ENCODE assay signal across 36 mouse cellular contexts in the genomic region with DNA sequence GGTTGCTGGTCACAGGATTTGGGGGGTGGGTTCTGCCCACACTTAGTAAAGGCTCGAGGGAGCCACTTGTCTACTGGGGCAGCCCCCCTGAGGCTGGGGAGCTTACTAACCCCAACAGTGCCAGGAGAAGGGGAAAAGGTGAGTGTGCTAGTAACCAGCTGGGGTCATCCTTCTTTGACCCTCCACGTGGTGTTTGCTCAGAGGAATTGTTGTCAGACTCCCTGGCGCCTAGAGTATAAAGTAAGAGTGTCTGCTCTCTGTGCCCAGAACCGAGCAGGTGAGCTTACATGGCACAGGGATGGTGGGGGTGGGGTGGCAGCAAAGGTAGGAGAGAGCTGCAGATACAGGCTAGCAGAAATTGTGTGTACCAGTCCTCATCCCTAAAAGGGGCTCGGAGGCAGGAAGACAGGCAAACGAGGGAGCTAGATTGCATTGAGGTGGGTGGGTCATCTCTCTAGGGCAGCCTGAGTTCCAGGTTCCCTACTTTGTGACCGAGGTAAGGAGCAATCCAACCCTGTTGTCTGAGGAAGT. TPM values are rescaled to one million over a fixed set of nuclear protein-coding genes. Genes with fewer than 3 reads are reported as not detected.
"Had no signal": no experiment of that assay in that cellular context is flagged by ENCODE, and none has a peak within 500 bp of the region (broad histone marks: within the 10 kb centered on the region; RNA-seq: fewer than 3 reads in every experiment).

A gene (plus strand): TSS at position 291 of the 531 bp plus-strand sequence.

- DNase-seq: gastrocnemius, postnatal 14 days; gastrocnemius, postnatal 36 days; heart, adult 11 months; heart, postnatal 10 days; heart, postnatal 4 days; kidney, adult 18-20 months; kidney, adult 8-10 months; kidney, postnatal 10 days; kidney, postnatal 25 days; kidney, postnatal 4 days had no signal

- H3K4me1 ChIP-seq: intestine, embryonic 15.5 days had no signal

- H3K4me2 ChIP-seq: hindbrain, embryonic 12.5 days; hindbrain, embryonic 14.5 days; liver, embryonic 12.5 days had no signal

- H3K36me3 ChIP-seq: heart, embryonic 10.5 days; heart, embryonic 12.5 days; hindbrain, embryonic 10.5 days; hindbrain, embryonic 12.5 days; intestine, embryonic 15.5 days; limb, embryonic 10.5 days; limb, embryonic 12.5 days; liver, embryonic 12.5 days had no signal

- H3K27ac ChIP-seq: heart, embryonic 10.5 days; hindbrain, embryonic 10.5 days; hindbrain, embryonic 12.5 days; hindbrain, embryonic 14.5 days; intestine, embryonic 15.5 days; layer of hippocampus, adult 2 months; left cerebral cortex, adult 2 months; limb, embryonic 12.5 days; liver, embryonic 12.5 days; liver, embryonic 14.5 days had no signal

- H3K4me3 ChIP-seq: heart, embryonic 12.5 days; hindbrain, embryonic 12.5 days; intestine, embryonic 15.5 days; layer of hippocampus, adult 2 months; left cerebral cortex, adult 2 months; liver, embryonic 12.5 days had no signal

- H3K9ac ChIP-seq: heart, embryonic 12.5 days; hindbrain, embryonic 12.5 days; hindbrain, embryonic 14.5 days; limb, embryonic 12.5 days; liver, embryonic 12.5 days; liver, embryonic 14.5 days had no signal

- H3K9me3 ChIP-seq: heart, embryonic 10.5 days; heart, embryonic 12.5 days; hindbrain, embryonic 10.5 days; hindbrain, embryonic 12.5 days; intestine, embryonic 15.5 days; limb, embryonic 10.5 days; limb, embryonic 12.5 days; liver, embryonic 12.5 days had no signal

- ATAC-seq: hindbrain, embryonic 16.5 days; inflammation-experienced regulatory T-cells, adult 6 months; intestine, embryonic 15.5 days; intestine, postnatal 0 days; liver, embryonic 12.5 days had no signal

RNA-seq across cellular contexts. Expression of the gene that starts here (rescaled TPM):
- total RNA-seq: gastrocnemius, postnatal 14 days; heart, adult 8-10 months; heart, postnatal 10 days; heart, postnatal 25 days; heart, postnatal 4 days; layer of hippocampus, adult 2 months; layer of hippocampus, postnatal 10 days; layer of hippocampus, postnatal 25 days; left cerebral cortex, adult 2 months; left cerebral cortex, postnatal 14 days; left cerebral cortex, postnatal 36 days had no signal
- polyA plus RNA-seq: heart, embryonic 12.5 days; heart, embryonic 14.5 days; heart, embryonic 16.5 days; hindbrain, embryonic 14.5 days; hindbrain, embryonic 16.5 days; inflammation-experienced regulatory T-cells, adult 6 months; kidney, embryonic 14.5 days; kidney, embryonic 16.5 days; limb, embryonic 14.5 days had no signal
